12 mouse cellular contexts compared by ENCODE assay signal in genomic region chr2:32494522-32494921, GRCm38 (mm10). TPM values are rescaled to one million over a fixed set of nuclear protein-coding genes. Genes with fewer than 3 reads are reported as not detected.
DNase-seq lines count a peak whose midpoint lies in the region; ATAC-seq and TF ChIP-seq lines count a peak whose summit lies in the region.
"Had no signal": no experiment of that assay in that cellular context is flagged by ENCODE, and none has a peak within 500 bp of the region (broad histone marks: within the 10 kb centered on the region; RNA-seq: fewer than 3 reads in every experiment).

No protein-coding gene starts in this region.

- no peak for TF ChIP-seq CTCF in gastrocnemius, adult 2 months (IDR thresholded peaks at IDR 0.05)
- TF ChIP-seq CTCF in G1E (IDR thresholded peaks at IDR 0.05; ENCODE audit: low read depth, low read length) = no peak

- 58% methylated on average over 2 of the region's 2 CpGs for WGBS in lung, embryonic 15.5 days
- WGBS in liver, embryonic 15.5 days (ENCODE audit: insufficient replicate concordance) = 21% methylated on average over 2 of the region's 2 CpGs

- no peak for DNase-seq in gastrocnemius, adult 2 months
- DNase-seq in gastrocnemius, adult 8-10 months (ENCODE audit: low spot score in 2 of 2) = no peak
- DNase-seq in lung, adult 18-20 months = no peak
- DNase-seq in G1E (ENCODE audit: low spot score) = no peak
- no peak for DNase-seq in neural tube, embryonic 10.5 days (ENCODE audit: extremely low spot score, low spot score)
- no peak for DNase-seq in layer of hippocampus, postnatal 10 days (ENCODE audit: low spot score in 2 of 2)
- DNase-seq: cerebellum, adult 8-10 months; gastrocnemius, postnatal 14 days had no signal

- H3K36me3 ChIP-seq in lung, embryonic 15.5 days = no peaks in the 10 kb centered on the region
- peaks cover 12% of the 10 kb centered on the region for H3K36me3 ChIP-seq in G1E (replicated peaks)
- no peaks in the 10 kb centered on the region for H3K36me3 ChIP-seq in liver, embryonic 15.5 days (replicated peaks)
- H3K36me3 ChIP-seq: hindbrain, embryonic 13.5 days had no signal

- intact Hi-C loops in gastrocnemius, adult 2 months (cut with DNase I) = no loop called here

- H3K4me1 ChIP-seq in lung, embryonic 15.5 days = peaks cover 9% of the 10 kb centered on the region; the same call in 1 of the 2 replicates
- peaks cover 68% of the 10 kb centered on the region for H3K4me1 ChIP-seq in G1E (ENCODE audit: insufficient read depth, low read depth, low read length)
- H3K4me1 ChIP-seq in liver, embryonic 15.5 days (replicated peaks) = peaks cover 31% of the 10 kb centered on the region
- H3K4me1 ChIP-seq: forebrain, embryonic 13.5 days; hindbrain, embryonic 13.5 days had no signal

- no peak overlapping the region for H3K9ac ChIP-seq in lung, embryonic 15.5 days
- no peak overlapping the region for H3K9ac ChIP-seq in liver, embryonic 15.5 days
- H3K9ac ChIP-seq: forebrain, embryonic 13.5 days; hindbrain, embryonic 13.5 days had no signal

- H3K4me2 ChIP-seq in lung, embryonic 15.5 days = no peak overlapping the region
- H3K4me2 ChIP-seq in liver, embryonic 15.5 days = peak overlapping the region; percentile 66; the same call in 1 of the 2 replicates
- H3K4me2 ChIP-seq: forebrain, embryonic 13.5 days; hindbrain, embryonic 13.5 days had no signal

- peak overlapping the region; percentile 62 for H3K27ac ChIP-seq in gastrocnemius, adult 2 months
- peak overlapping the region; percentile 58 for H3K27ac ChIP-seq in lung, embryonic 15.5 days
- 0 out of 2 replicates have a peak overlapping the region, but pooled peaks have one; percentile 29 for H3K27ac ChIP-seq in liver, embryonic 15.5 days (replicated peaks)
- H3K27ac ChIP-seq: forebrain, embryonic 13.5 days; hindbrain, embryonic 13.5 days had no signal

- no peak overlapping the region for H3K4me3 ChIP-seq in gastrocnemius, adult 2 months
- H3K4me3 ChIP-seq in lung, embryonic 15.5 days = no peak overlapping the region
- H3K4me3 ChIP-seq in G1E (ENCODE audit: low read depth, low read length) = peak overlapping the region; percentile 68; the same call in 1 of the 2 replicates
- H3K4me3 ChIP-seq in liver, embryonic 15.5 days (replicated peaks) = no peak overlapping the region
- H3K4me3 ChIP-seq: forebrain, embryonic 13.5 days; hindbrain, embryonic 13.5 days had no signal

- peaks cover 5% of the 10 kb centered on the region; the same call in 1 of the 2 replicates for H3K9me3 ChIP-seq in lung, embryonic 15.5 days
- peaks cover 13% of the 10 kb centered on the region for H3K9me3 ChIP-seq in G1E (replicated peaks)
- H3K9me3 ChIP-seq in liver, embryonic 15.5 days (replicated peaks) = no peaks in the 10 kb centered on the region
- H3K9me3 ChIP-seq: forebrain, embryonic 13.5 days had no signal

- H3K27me3 ChIP-seq in lung, embryonic 15.5 days = no peaks in the 10 kb centered on the region
- no peaks in the 10 kb centered on the region for H3K27me3 ChIP-seq in G1E (ENCODE audit: insufficient read depth, low read length)
- H3K27me3 ChIP-seq in liver, embryonic 15.5 days = no peaks in the 10 kb centered on the region
- H3K27me3 ChIP-seq: forebrain, embryonic 13.5 days; hindbrain, embryonic 13.5 days had no signal

- ATAC-seq in lung, embryonic 15.5 days (ENCODE audit: borderline replicate concordance, extremely low read depth, low FRiP score, low TSS enrichment) = no peak
- ATAC-seq in G1E (ENCODE audit: extremely low read depth, insufficient number of reproducible peaks, low FRiP score, poor library complexity, severe bottlenecking) = no peak
- no peak for ATAC-seq in liver, embryonic 15.5 days (ENCODE audit: insufficient read depth)
- ATAC-seq: forebrain, embryonic 13.5 days had no signal

RNA-seq across cellular contexts. Expression of gene Fam102a, which starts 40.6 kb away (rescaled TPM):
- 1 to 10 TPM; 1.8 to 3.1 TPM for total RNA-seq in gastrocnemius, adult 2 months (2021)
- 1 to 10 TPM; 1.6 to 3.8 (median 2.9) TPM for total RNA-seq in gastrocnemius, adult 8-10 months (2022)
- polyA plus RNA-seq in lung, embryonic 15.5 days (2015; fragmentation: Nextera tagmentation; extraction: Ambion mirVana) = 12.3 and 12.6 TPM in 2 replicates
- 33.6 and 35.0 TPM in 2 replicates for total RNA-seq in G1E (2014; fragmentation: Nextera tagmentation)
- 28.7 and 30.1 TPM in 2 replicates for total RNA-seq in G1E (2017)
- polyA plus RNA-seq in G1E (2012) = 28.9 and 32.7 TPM in 2 replicates
- polyA plus RNA-seq in liver, embryonic 15.5 days (2015; fragmentation: Nextera tagmentation; extraction: Ambion mirVana) = 1.3 and 2.2 TPM in 2 replicates
- 10 to 100 TPM; 34.8 to 38.0 TPM for total RNA-seq in layer of hippocampus, postnatal 10 days (2021)

RNA-seq across cellular contexts. Expression of gene Slc25a25, which starts 43.3 kb away (rescaled TPM):
- total RNA-seq in gastrocnemius, adult 2 months (2021) = 100 to 1,000 TPM in 1 of 2 experiments, 10 to 100 TPM in 1; 45.3 to 211 TPM
- 100 to 1,000 TPM in 1 of 4 experiments, 10 to 100 TPM in 3; 48.5 to 113 (median 60.4) TPM for total RNA-seq in gastrocnemius, adult 8-10 months (2022)
- polyA plus RNA-seq in lung, embryonic 15.5 days (2015; fragmentation: Nextera tagmentation; extraction: Ambion mirVana) = 19.6 and 21.5 TPM in 2 replicates
- 5.1 and 25.4 TPM in 2 replicates for total RNA-seq in G1E (2014; fragmentation: Nextera tagmentation)
- total RNA-seq in G1E (2017) = 6.8 and 8.0 TPM in 2 replicates
- polyA plus RNA-seq in G1E (2012) = 6.5 and 6.9 TPM in 2 replicates
- polyA plus RNA-seq in liver, embryonic 15.5 days (2015; fragmentation: Nextera tagmentation; extraction: Ambion mirVana) = 9.6 and 10.4 TPM in 2 replicates
- 10 to 100 TPM; 46.0 to 48.9 TPM for total RNA-seq in layer of hippocampus, postnatal 10 days (2021)

RNA-seq across cellular contexts. Expression of gene Naif1, which starts 44.3 kb away (rescaled TPM):
- total RNA-seq in gastrocnemius, adult 2 months (2021) = 1 to 10 TPM; 2.2 to 2.3 TPM
- 1 to 10 TPM; 2.1 to 2.7 (median 2.3) TPM for total RNA-seq in gastrocnemius, adult 8-10 months (2022)
- 6.6 and 7.1 TPM in 2 replicates for polyA plus RNA-seq in lung, embryonic 15.5 days (2015; fragmentation: Nextera tagmentation; extraction: Ambion mirVana)
- 3.9 and 4.2 TPM in 2 replicates for total RNA-seq in G1E (2014; fragmentation: Nextera tagmentation)
- 3.8 and 4.0 TPM in 2 replicates for total RNA-seq in G1E (2017)
- 6.9 and 8.1 TPM in 2 replicates for polyA plus RNA-seq in G1E (2012)
- 2.4 TPM in 2 replicates for polyA plus RNA-seq in liver, embryonic 15.5 days (2015; fragmentation: Nextera tagmentation; extraction: Ambion mirVana)
- 1 to 10 TPM; 3.4 TPM for total RNA-seq in layer of hippocampus, postnatal 10 days (2021)

Comparison
In these comparisons a context has a peak if more than half of its experiments do, and no peak if none do; other contexts are left out.
1. RNA of gene Fam102a, which starts 40.6 kb away (total RNA-seq): 34.8 to 38.0 TPM in layer of hippocampus, postnatal 10 days and 28.7 to 35.0 TPM in G1E; 1.6 to 3.8 TPM in gastrocnemius, adult 8-10 months and 1.8 to 3.1 TPM in gastrocnemius, adult 2 months; every median in the first group is over 4 times any median in the second.
2. Peak in every context shown above with its lines, with median percentiles within 50 percentile points of each other: H3K27ac ChIP-seq.